Mouse (Mus musculus): ENCODE data around the gene Gal3st3. TPM values are rescaled to one million over a fixed set of nuclear protein-coding genes. Genes with fewer than 3 reads are reported as not detected.
"Not testable (repeated sequence)": the region's sequence is repeated elsewhere in the genome, so short reads cannot be mapped to it uniquely, and the experiment has no call there.

Gene Gal3st3
- polyA plus RNA-seq, 1 experiment from 2014 or later, result 14.0 TPM

DNA sequence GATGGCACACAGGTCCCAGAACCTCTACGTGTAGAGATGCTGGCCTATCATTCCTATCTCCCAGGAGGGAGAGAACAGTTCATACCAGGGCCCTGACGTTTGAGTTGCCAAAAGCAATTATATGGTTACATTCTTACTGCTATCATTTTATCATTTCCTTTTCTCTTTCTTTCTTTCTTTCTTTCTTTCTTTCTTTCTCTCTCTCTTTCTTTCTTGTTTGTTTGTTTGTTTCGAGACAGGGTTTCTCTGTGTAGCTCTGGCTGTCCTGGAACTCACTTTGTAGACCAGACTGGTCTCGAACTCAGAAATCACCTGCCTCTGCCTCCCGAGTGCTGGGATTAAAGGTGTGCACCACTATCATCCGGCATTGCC is 51.4 kb downstream of the Gal3st3 start, which contains the start of gene Cst6:
Gene Cst6, minus strand, starts transcription at position 73 of the 372 bp plus-strand sequence.
- peak within 1 kb of the TSS; percentile 30 for H3K4me3 ChIP-seq (ENCODE audit: low read depth, low read length)
- peak within 1 kb of the TSS; percentile 45 for H3K9ac ChIP-seq (ENCODE audit: low read depth, low read length)
- H3K27me3 ChIP-seq (ENCODE audit: control insufficient read depth, insufficient read depth, low read length); DNase-seq (ENCODE audit: low spot score); H3K9me3 ChIP-seq (ENCODE audit: control insufficient read depth, low read length); ATAC-seq (ENCODE audit: low FRiP score); H3K27ac ChIP-seq (ENCODE audit: low read depth, low read length); H3K4me1 ChIP-seq (replicated peaks; ENCODE audit: control insufficient read depth, insufficient read depth, low read length); H3K36me3 ChIP-seq (ENCODE audit: control insufficient read depth, insufficient read depth, low read length): not testable (repeated sequence)
- H3K4me2 ChIP-seq (replicated peaks; ENCODE audit: low read depth, low read length), result peak within 1 kb of the TSS; percentile 75
- 66% methylated on average over 6 of the region's 6 CpGs for WGBS

DNA sequence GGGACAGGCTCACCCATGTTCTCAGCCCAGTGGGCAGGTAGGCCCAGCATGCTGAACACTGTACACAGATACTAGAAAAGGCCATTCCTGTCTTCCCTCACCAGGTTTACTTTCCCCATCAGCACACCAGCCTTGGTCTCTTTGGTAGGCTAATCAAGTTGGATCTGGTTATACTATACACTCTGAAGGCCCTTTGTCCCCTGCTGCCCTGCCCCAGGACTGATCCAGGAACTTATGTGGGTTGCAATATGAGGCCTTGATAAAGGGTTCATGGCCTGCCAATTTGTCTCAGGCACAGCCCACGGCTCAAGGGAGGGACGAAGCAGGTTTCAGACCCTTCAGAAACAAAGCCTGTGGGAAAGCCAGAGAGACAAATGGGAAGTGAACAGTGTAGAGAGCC is 55.5 kb downstream of the Gal3st3 start:
- ATAC-seq (ENCODE audit: low FRiP score) (no peak), DNase-seq (ENCODE audit: low spot score) (no peak)
- Histone ChIP-seq H3K4me3 (ENCODE audit: low read depth, low read length) (no peak overlapping the region), H3K9me3 (ENCODE audit: control insufficient read depth, low read length) (no peaks in the 10 kb centered on the region), H3K36me3 (ENCODE audit: control insufficient read depth, insufficient read depth, low read length) (no peaks in the 10 kb centered on the region), H3K27ac (ENCODE audit: low read depth, low read length) (no peak overlapping the region), H3K27me3 (ENCODE audit: control insufficient read depth, insufficient read depth, low read length) (no peaks in the 10 kb centered on the region), H3K4me2 (replicated peaks; ENCODE audit: low read depth, low read length) (no peak overlapping the region), H3K9ac (ENCODE audit: low read depth, low read length) (no peak overlapping the region), H3K4me1 (replicated peaks; ENCODE audit: control insufficient read depth, insufficient read depth, low read length) (peaks cover 5% of the 10 kb centered on the region; the same call in 1 of the 2 replicates)
- 87% methylated on average over 2 of the region's 2 CpGs for WGBS

GRCm38 (mm10) chr19:5356080-5356479 is 57.9 kb downstream of the Gal3st3 start:
- no CpG with 5 or more reads among the region's 1 CpGs for WGBS
- no peak overlapping the region for H3K4me3 ChIP-seq (ENCODE audit: low read depth, low read length)
- no peak overlapping the region for H3K9ac ChIP-seq (ENCODE audit: low read depth, low read length)
- H3K27me3 ChIP-seq (ENCODE audit: control insufficient read depth, insufficient read depth, low read length), result no peaks in the 10 kb centered on the region
- H3K4me2 ChIP-seq (replicated peaks; ENCODE audit: low read depth, low read length), result no peak overlapping the region
- H3K9me3 ChIP-seq (ENCODE audit: control insufficient read depth, low read length), result no peaks in the 10 kb centered on the region
- H3K36me3 ChIP-seq (ENCODE audit: control insufficient read depth, insufficient read depth, low read length), result no peaks in the 10 kb centered on the region
- H3K4me1 ChIP-seq (replicated peaks; ENCODE audit: control insufficient read depth, insufficient read depth, low read length), result no peaks in the 10 kb centered on the region
- no peak for ATAC-seq (ENCODE audit: low FRiP score)
- no peak overlapping the region for H3K27ac ChIP-seq (ENCODE audit: low read depth, low read length)
- no peak for DNase-seq (ENCODE audit: low spot score)

Other genes starting within 250 kb of the Gal3st3 start
- 0.80 and 1.7 TPM in 2 replicates for gene Rin1, start 247.8 kb upstream of the Gal3st3 start, polyA plus RNA-seq (2014; fragmentation: Nextera tagmentation; extraction: Ambion mirVana)
- 26.8 and 27.9 TPM in 2 replicates for gene Cd248, start 230.3 kb upstream of the Gal3st3 start, polyA plus RNA-seq (2014; fragmentation: Nextera tagmentation; extraction: Ambion mirVana)
- 1.6 and 1.8 TPM in 2 replicates for gene Tmem151a, start 212.8 kb upstream of the Gal3st3 start, polyA plus RNA-seq (2014; fragmentation: Nextera tagmentation; extraction: Ambion mirVana)
- 75.6 and 81.3 TPM in 2 replicates for gene Yif1a, start 209.8 kb upstream of the Gal3st3 start, polyA plus RNA-seq (2014; fragmentation: Nextera tagmentation; extraction: Ambion mirVana)
- gene Cnih2, start 199.8 kb upstream of the Gal3st3 start, polyA plus RNA-seq (2014; fragmentation: Nextera tagmentation; extraction: Ambion mirVana), result 126 and 128 TPM in 2 replicates
- 217 and 230 TPM in 2 replicates for gene Rab1b, start 191.3 kb upstream of the Gal3st3 start, polyA plus RNA-seq (2014; fragmentation: Nextera tagmentation; extraction: Ambion mirVana)
- 34.6 and 36.5 TPM in 2 replicates for gene Klc2, start 179.8 kb upstream of the Gal3st3 start, polyA plus RNA-seq (2014; fragmentation: Nextera tagmentation; extraction: Ambion mirVana)
- 23.2 and 23.4 TPM in 2 replicates for gene Pacs1, start 25.2 kb upstream of the Gal3st3 start, polyA plus RNA-seq (2014; fragmentation: Nextera tagmentation; extraction: Ambion mirVana)
- gene Sf3b2, start 2.9 kb upstream of the Gal3st3 start, polyA plus RNA-seq (2014; fragmentation: Nextera tagmentation; extraction: Ambion mirVana), result 385 and 404 TPM in 2 replicates
- gene Catsper1, start 37.4 kb downstream of the Gal3st3 start, polyA plus RNA-seq (2014; fragmentation: Nextera tagmentation; extraction: Ambion mirVana), result not detected in 2 replicates
- 1.7 and 2.3 TPM in 2 replicates for gene Cst6, start 51.2 kb downstream of the Gal3st3 start, polyA plus RNA-seq (2014; fragmentation: Nextera tagmentation; extraction: Ambion mirVana)
- gene Eif1ad, start 68.4 kb downstream of the Gal3st3 start, polyA plus RNA-seq (2014; fragmentation: Nextera tagmentation; extraction: Ambion mirVana), result 73.6 and 76.6 TPM in 2 replicates
- gene Banf1, start 68.8 kb downstream of the Gal3st3 start, polyA plus RNA-seq (2014; fragmentation: Nextera tagmentation; extraction: Ambion mirVana), result 392 and 442 TPM in 2 replicates
- gene Sart1, start 90.4 kb downstream of the Gal3st3 start, polyA plus RNA-seq (2014; fragmentation: Nextera tagmentation; extraction: Ambion mirVana), result 75.2 and 79.2 TPM in 2 replicates
- gene Tsga10ip, start 104.2 kb downstream of the Gal3st3 start, polyA plus RNA-seq (2014; fragmentation: Nextera tagmentation; extraction: Ambion mirVana), result 0.53 and 0.54 TPM in 2 replicates
- 182 and 211 TPM in 2 replicates for gene Drap1, start 126.6 kb downstream of the Gal3st3 start, polyA plus RNA-seq (2014; fragmentation: Nextera tagmentation; extraction: Ambion mirVana)
- gene AI837181, start 126.8 kb downstream of the Gal3st3 start, polyA plus RNA-seq (2014; fragmentation: Nextera tagmentation; extraction: Ambion mirVana), result 33.4 and 35.2 TPM in 2 replicates
- 0.13 TPM in 1 of 2 replicates, not detected in the other for gene Fosl1, start 149.2 kb downstream of the Gal3st3 start, polyA plus RNA-seq (2014; fragmentation: Nextera tagmentation; extraction: Ambion mirVana)
- 6.6 and 6.9 TPM in 2 replicates for gene Ccdc85b, start 159.6 kb downstream of the Gal3st3 start, polyA plus RNA-seq (2014; fragmentation: Nextera tagmentation; extraction: Ambion mirVana)
- 103 and 119 TPM in 2 replicates for gene Fibp, start 162.3 kb downstream of the Gal3st3 start, polyA plus RNA-seq (2014; fragmentation: Nextera tagmentation; extraction: Ambion mirVana)
- gene Ctsw, start 170.2 kb downstream of the Gal3st3 start, polyA plus RNA-seq (2014; fragmentation: Nextera tagmentation; extraction: Ambion mirVana), result 3.0 and 4.7 TPM in 2 replicates
- 51.2 and 55.7 TPM in 2 replicates for gene Efemp2, start 175.6 kb downstream of the Gal3st3 start, polyA plus RNA-seq (2014; fragmentation: Nextera tagmentation; extraction: Ambion mirVana)
- 38.8 and 44.3 TPM in 2 replicates for gene Mus81, start 190.1 kb downstream of the Gal3st3 start, polyA plus RNA-seq (2014; fragmentation: Nextera tagmentation; extraction: Ambion mirVana)
- 3,904 and 4,056 TPM in 2 replicates for gene Cfl1, start 192.1 kb downstream of the Gal3st3 start, polyA plus RNA-seq (2014; fragmentation: Nextera tagmentation; extraction: Ambion mirVana)
- gene 1700020D05Rik, start 205.5 kb downstream of the Gal3st3 start, polyA plus RNA-seq (2014; fragmentation: Nextera tagmentation; extraction: Ambion mirVana), result 0.34 TPM in 1 of 2 replicates, not detected in the other
- gene Snx32, start 212.2 kb downstream of the Gal3st3 start, polyA plus RNA-seq (2014; fragmentation: Nextera tagmentation; extraction: Ambion mirVana), result 21.2 and 22.2 TPM in 2 replicates

All from hindbrain, embryonic 11.5 days (tissue).